Mouse (Mus musculus) erythroblast, embryonic 14.5 days (primary cell): Measurements from ENCODE around the gene Prkar1a.

ENCODE experiments used
- GATA1 ChIP-seq: IDR thresholded peaks from 2 replicates; pipeline ENCODE4 v1.6.1; 2012; ENCODE audit warnings: low read length, inconsistent platforms, mixed read lengths
- TAL1 ChIP-seq: IDR thresholded peaks from 3 replicates; pipeline ENCODE4 v1.6.1; 2012; ENCODE audit warnings: low read length, inconsistent platforms, mixed read lengths

- no peak for TF ChIP-seq GATA1
- no peak for TF ChIP-seq TAL1
Measured at GRCm38 (mm10) chr11:109708786-109709185, 59.6 kb downstream of the Prkar1a start.
